Mouse (Mus musculus): Measurements from ENCODE around the gene Rad51. TPM values are rescaled to one million over a fixed set of nuclear protein-coding genes. Genes with fewer than 3 reads are reported as not detected.

Rad51 gene
- total RNA-seq, 2 experiments from 2014 or later, result 0.70 to 0.74 TPM

DNA sequence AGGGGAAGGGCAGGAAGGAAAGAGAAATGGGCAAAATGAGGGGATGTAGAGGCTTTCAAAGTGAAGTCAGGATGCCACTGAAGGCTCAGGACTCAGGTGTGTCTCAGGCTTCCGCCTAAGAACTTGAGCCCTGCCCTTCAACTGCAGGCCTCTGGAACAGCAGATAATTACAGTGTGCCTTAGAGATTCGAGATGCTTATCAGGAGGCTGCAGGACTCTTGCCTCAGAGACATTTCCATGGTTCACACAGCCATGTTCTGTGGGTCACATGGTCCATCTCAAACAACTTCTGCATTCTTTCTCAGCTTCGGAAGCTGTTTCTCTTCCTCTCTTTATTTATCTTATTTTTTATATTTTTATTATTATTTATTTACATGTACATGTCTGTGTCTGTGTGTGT lies 50.5 kb downstream of the Rad51 start:
- no peak for DNase-seq (ENCODE audit: low spot score in 2 of 2)

- no peak for DNase-seq (ENCODE audit: low spot score in 2 of 2)
Observed at GRCm38 (mm10) chr2:119163999-119164398, 51.4 kb downstream of the Rad51 start.

DNA sequence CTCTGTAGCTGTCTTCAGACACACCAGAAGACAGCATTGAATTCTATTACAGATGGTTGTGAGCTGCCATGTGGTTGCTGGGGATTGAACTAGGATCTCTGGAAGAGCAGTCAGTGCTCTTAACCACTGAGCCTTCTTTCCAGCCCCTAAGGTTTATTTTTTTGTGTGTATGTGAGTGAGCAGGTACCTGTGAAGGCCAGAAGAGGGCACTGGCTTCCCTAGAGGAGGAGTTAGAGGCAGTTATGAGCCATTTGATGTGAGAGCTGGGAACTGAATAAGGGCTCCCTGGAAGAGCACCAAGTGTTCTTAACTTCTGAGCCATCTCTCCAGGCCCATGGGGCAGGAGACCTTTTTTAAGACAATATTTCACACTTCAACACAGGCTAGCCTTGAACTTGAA lies 52.8 kb downstream of the Rad51 start:
- no peak for DNase-seq (ENCODE audit: low spot score in 2 of 2)

- peak; percentile 70 to 76 for DNase-seq (ENCODE audit: low spot score in 2 of 2)
Observed at GRCm38 (mm10) chr2:119166901-119167865, 54.6 kb downstream of the Rad51 start, which contains the start of gene Gchfr. Gchfr (plus strand) TSS chr2:119167773.

DNA sequence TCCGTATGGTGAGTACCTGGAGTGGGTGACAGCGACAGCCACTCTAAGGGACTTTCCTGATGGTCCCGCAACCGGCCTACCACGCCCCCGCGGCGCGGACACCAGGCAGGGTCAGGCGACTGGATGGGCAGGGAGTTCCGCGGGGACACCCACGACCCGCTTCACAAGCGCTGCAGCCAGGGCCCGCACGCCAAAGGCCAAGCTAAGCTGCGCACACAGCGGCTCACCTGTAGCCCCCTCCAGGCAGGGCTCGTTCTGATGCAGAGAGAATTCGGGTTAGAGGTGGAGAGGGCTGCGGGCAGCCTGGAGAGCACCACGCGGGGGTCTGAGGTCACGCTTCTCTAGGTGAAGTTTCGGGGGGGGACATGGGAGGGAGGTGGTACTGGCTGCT lies 55.3 kb downstream of the Rad51 start:
- no peak for DNase-seq (ENCODE audit: low spot score in 2 of 2)

DNA sequence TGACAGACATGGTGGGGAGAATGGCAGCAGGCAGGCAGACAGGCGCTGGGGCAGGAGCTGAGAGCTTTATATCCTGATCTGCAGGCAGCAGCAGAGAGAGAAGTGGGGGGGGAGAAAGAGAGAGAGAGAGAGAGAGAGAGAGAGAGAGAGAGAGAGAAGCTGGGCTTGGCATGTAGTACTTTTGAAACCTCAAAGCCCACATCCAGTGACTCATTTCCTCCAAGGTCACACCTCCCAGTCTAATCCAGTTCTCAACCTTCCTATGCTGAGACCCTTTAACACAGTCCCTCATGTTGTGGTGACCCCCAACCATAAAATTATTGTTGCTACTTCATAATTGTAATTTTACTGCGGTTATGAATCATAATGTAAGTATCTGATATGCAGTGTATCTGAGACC lies 57.7 kb downstream of the Rad51 start:
- no peak for DNase-seq (ENCODE audit: low spot score in 2 of 2)

DNA sequence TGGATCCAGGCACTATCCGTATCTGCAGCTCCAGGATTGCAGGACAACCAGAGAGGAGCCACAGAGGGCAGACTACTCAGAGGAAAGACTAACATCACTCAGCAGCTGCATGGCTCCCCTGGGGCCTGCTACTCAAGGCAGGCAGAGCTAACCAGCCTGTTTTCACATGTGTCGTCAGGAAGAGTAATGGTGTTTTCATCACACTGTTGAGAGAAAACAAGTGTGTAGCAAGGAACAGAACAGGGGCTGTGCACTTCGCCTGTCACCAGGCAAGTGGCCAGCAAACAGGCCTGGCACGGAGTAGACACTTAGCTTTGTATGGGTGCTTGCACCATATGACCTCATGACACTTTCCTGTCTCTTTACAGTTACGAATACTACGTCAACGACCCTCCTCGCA lies 59.0 kb downstream of the Rad51 start:
- no peak for DNase-seq (ENCODE audit: low spot score in 2 of 2)

- no peak for DNase-seq (ENCODE audit: low spot score in 2 of 2)
Observed at GRCm38 (mm10) chr2:119172446-119172845, 59.9 kb downstream of the Rad51 start.

- DNase-seq (ENCODE audit: low spot score in 2 of 2), result peak; percentile 61 to 64
Observed at GRCm38 (mm10) chr2:119172862-119173576, 60.4 kb downstream of the Rad51 start.

DNA sequence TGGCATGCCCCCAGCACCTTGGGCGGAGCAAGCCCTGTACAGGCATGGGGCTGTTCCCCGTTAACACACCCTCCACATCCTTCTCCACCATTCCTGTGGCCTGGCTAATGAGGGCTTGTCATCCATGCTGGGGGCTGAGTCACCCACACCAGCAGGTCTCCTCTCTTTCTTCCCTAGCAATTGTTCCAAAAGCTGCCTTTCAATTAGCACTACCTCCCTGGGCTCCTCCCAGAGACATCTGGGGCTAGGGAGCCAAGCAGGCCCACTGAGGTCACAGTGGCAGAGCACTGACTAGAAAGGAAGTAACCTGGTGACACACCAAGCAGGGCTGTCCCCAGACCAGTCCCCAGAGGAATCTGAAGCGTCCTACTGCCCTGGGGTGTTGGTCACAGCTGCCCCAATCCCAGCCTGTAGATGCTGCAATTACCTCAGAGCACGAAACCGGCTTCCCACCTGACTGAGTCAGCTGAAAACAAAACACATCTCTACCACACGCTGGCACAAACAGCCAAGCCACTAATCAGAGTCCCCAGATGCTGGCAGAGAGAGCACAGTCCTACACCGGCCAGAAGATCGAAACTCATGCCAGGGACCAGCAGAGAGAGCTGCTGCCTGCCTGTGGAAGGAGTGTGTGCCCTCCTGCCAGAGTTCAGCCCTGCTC lies 61.5 kb downstream of the Rad51 start, which contains the start of gene Gm14137:
TSS of gene Gm14137 (plus strand) at position 519 of the 661 bp plus-strand sequence.
- no peak for DNase-seq (ENCODE audit: low spot score in 2 of 2)

GRCm38 (mm10) chr2:119174866-119175265 lies 62.3 kb downstream of the Rad51 start:
- DNase-seq (ENCODE audit: low spot score in 2 of 2), result no peak

GRCm38 (mm10) chr2:119175614-119176013 lies 63.0 kb downstream of the Rad51 start:
- no peak for DNase-seq (ENCODE audit: low spot score in 2 of 2)

- DNase-seq (ENCODE audit: low spot score in 2 of 2), result no peak
Observed at GRCm38 (mm10) chr2:119176761-119177160, 64.2 kb downstream of the Rad51 start.

GRCm38 (mm10) chr2:119177384-119177939 lies 64.9 kb downstream of the Rad51 start:
- no peak for DNase-seq (ENCODE audit: low spot score in 2 of 2)

DNA sequence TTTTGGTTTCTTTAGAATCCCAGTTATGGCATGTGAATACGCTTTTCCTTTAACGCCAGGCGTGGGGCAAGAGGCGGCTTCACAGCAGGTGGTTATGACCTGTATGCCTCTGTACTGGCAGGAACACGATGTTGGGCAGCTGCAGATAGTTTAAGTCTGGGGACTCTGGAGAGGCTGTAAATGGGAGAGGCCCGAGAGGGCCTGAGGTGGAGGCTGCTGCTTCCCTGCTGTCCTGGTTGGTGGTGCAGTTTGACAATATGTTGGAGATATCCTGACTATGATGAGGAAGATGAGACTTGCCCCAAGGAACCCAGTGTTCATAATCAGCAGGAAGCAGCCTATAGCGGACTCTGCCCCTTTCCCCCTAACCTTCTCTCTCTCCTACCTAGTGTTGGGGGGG lies 70.3 kb downstream of the Rad51 start:
- DNase-seq (ENCODE audit: low spot score in 2 of 2), result no peak

GRCm38 (mm10) chr2:119189029-119189710 lies 76.6 kb downstream of the Rad51 start:
- DNase-seq (ENCODE audit: low spot score in 2 of 2), result peak; percentile 87 to 91

- DNase-seq (ENCODE audit: low spot score in 2 of 2), result no peak
Observed at GRCm38 (mm10) chr2:119190969-119191368, 78.4 kb downstream of the Rad51 start.

- DNase-seq (ENCODE audit: low spot score in 2 of 2), result no peak
Observed at GRCm38 (mm10) chr2:119194140-119194539, 81.5 kb downstream of the Rad51 start.

DNA sequence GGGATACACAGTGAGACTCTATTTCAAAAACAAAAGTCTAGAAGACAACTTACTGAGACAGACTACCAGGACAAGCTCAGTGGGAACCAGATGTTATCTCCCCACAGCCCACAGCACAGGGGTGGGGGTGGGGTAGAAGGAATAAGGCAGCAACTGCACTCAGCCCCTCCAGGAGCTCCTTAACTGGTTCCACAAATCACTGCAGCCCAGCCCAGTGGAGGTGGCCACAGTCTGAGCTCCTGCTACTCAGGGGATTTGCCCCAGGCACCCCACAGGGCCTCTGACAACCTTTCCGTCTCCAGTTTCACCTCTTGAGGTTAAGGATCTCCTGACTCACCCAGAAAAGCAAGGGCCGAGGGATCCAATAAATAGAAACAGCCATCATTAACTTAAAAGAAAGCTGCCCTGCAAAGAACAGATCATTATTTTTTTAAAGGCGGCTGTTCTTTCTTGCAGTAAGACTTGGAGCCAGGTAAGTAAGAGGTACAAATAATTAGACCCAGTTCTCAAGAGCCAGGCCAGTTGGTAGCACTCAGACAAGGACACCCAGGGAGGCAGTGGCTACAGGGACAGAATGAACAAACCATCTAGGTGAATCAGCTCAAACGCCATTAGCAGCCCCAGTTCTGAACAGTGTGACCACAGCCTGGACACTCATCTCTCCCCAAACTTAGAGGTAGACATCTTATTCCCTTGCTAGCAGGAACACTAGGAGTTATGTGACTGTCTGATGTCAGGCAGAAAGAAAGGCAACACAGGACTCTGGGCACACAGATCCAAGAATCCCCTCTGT lies 83.9 kb downstream of the Rad51 start:
- no peak for DNase-seq (ENCODE audit: low spot score in 2 of 2)

Data from adrenal gland, adult 18-20 months (tissue).